Mouse (Mus musculus) monocyte, adult 2 months (primary cell): ENCODE results near the gene Kmt2a.

Experiments used
- DNase-seq, 2 experiments: peaks; one replicate each; pipeline ENCODE4 v3.0.0; 2022; ENCODE audit warnings: low spot score in 2 of 2, low read depth in 1 of 2

Kmt2a gene

GRCm38 (mm10) chr9:44881221-44881871, at the start of gene Kmt2a:
Gene Kmt2a, minus strand, starts transcription at chr9:44881296.
- DNase-seq, result peak; percentile 84 to 92

GRCm38 (mm10) chr9:44921543-44921942, 40.4 kb upstream of the Kmt2a start:
- DNase-seq, result no peak

GRCm38 (mm10) chr9:44921123-44921468, 40.0 kb upstream of the Kmt2a start:
- no peak for DNase-seq

- peak; percentile 60 to 70 for DNase-seq
Measured at GRCm38 (mm10) chr9:44920374-44921122, 39.5 kb upstream of the Kmt2a start, which contains the start of gene Atp5l. Gene Atp5l, minus strand, starts transcription at chr9:44920742.

GRCm38 (mm10) chr9:44919606-44920005, 38.5 kb upstream of the Kmt2a start:
- DNase-seq, result no peak

GRCm38 (mm10) chr9:44916196-44916595, 35.1 kb upstream of the Kmt2a start:
- DNase-seq, result peak in 1 of 2 experiments; percentile 21

- DNase-seq, result no peak
Measured at GRCm38 (mm10) chr9:44914706-44915105, 33.6 kb upstream of the Kmt2a start.

GRCm38 (mm10) chr9:44911365-44911764, 30.3 kb upstream of the Kmt2a start:
- no peak for DNase-seq

- no peak for DNase-seq
Measured at GRCm38 (mm10) chr9:44905620-44906019, 24.5 kb upstream of the Kmt2a start.

- no peak for DNase-seq
Measured at GRCm38 (mm10) chr9:44904964-44905363, 23.9 kb upstream of the Kmt2a start.

- DNase-seq, result no peak
Measured at GRCm38 (mm10) chr9:44903856-44904255, 22.8 kb upstream of the Kmt2a start.

GRCm38 (mm10) chr9:44900402-44900801, 19.3 kb upstream of the Kmt2a start:
- no peak for DNase-seq

GRCm38 (mm10) chr9:44899716-44900115, 18.6 kb upstream of the Kmt2a start:
- DNase-seq, result no peak

- no peak for DNase-seq
Measured at GRCm38 (mm10) chr9:44897024-44897423, 15.9 kb upstream of the Kmt2a start.

- no peak for DNase-seq
Measured at GRCm38 (mm10) chr9:44892664-44893063, 11.6 kb upstream of the Kmt2a start.

GRCm38 (mm10) chr9:44891210-44891609, 10.1 kb upstream of the Kmt2a start:
- DNase-seq, result no peak

- DNase-seq, result no peak
Measured at GRCm38 (mm10) chr9:44890122-44890521, 9.0 kb upstream of the Kmt2a start.

GRCm38 (mm10) chr9:44888114-44888624, 7.1 kb upstream of the Kmt2a start:
- no peak for DNase-seq

- DNase-seq, result no peak
Measured at GRCm38 (mm10) chr9:44882981-44883569, 2.0 kb upstream of the Kmt2a start.

GRCm38 (mm10) chr9:44882436-44882980, 1.4 kb upstream of the Kmt2a start:
- DNase-seq, result no peak

- DNase-seq, result peak in 1 of 2 experiments; percentile 15
Measured at GRCm38 (mm10) chr9:44881941-44882435, 892 bp upstream of the Kmt2a start.
